Mouse (Mus musculus): Measurements from ENCODE around the gene Mthfr. TPM values are rescaled to one million over a fixed set of nuclear protein-coding genes. Genes with fewer than 3 reads are reported as not detected.
"Not testable (repeated sequence)": the region's sequence is repeated elsewhere in the genome, so short reads cannot be mapped to it uniquely, and the experiment has no call there.

The Mthfr gene
- polyA plus RNA-seq, 1 experiment from 2014 or later, result 19.9 TPM

DNA sequence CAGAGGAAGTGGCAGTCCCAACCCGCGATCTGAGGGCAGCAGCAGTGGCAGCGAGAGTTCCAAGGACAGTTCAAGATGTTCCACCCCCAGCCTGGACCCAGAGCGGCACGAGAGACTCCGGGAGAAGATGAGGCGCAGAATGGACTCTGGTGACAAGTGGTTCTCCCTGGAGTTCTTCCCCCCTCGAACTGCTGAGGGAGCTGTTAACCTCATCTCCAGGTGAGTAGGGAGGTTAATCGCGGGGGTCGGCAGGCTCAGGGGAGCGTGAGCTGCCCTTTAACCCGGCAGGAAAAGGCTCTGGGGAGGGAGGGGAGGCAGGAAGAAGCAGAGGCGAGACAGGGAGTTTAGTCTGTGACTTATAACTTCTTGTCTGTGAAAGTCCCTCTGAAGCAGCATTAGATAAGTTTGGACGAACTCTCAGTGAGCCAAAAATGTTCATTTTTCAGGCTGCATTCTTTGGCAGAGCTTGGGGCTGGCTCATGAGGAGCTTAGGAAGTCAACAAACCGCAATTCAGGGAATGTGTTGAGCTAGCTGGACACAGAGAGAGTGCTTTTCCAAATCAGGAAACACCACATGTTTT lies 2.8 kb downstream of the Mthfr start:
- H3K27me3 ChIP-seq, result no peaks in the 10 kb centered on the region
- H3K9ac ChIP-seq, result peak overlapping the region; percentile 79
- ATAC-seq (ENCODE audit: low read depth), result no peak
- WGBS, result 8% methylated on average over 16 of the region's 16 CpGs
- peaks cover 62% of the 10 kb centered on the region for H3K4me1 ChIP-seq (replicated peaks)
- peak overlapping the region; percentile 74 for H3K4me3 ChIP-seq
- H3K36me3 ChIP-seq, result peaks cover 29% of the 10 kb centered on the region
- H3K9me3 ChIP-seq, result no peaks in the 10 kb centered on the region
- H3K4me2 ChIP-seq, result peak overlapping the region; percentile 90
- H3K27ac ChIP-seq (replicated peaks), result peak overlapping the region; percentile 86

GRCm38 (mm10) chr4:148043327-148043726 lies 4.5 kb downstream of the Mthfr start:
- Histone ChIP-seq H3K9ac (peak overlapping the region; percentile 32; the same call in 1 of the 2 replicates), H3K36me3 (peaks cover 41% of the 10 kb centered on the region), H3K4me2 (peak overlapping the region; percentile 90; the same call in 1 of the 2 replicates), H3K4me1 (replicated peaks) (peaks cover 50% of the 10 kb centered on the region)
- H3K4me3 ChIP-seq; ATAC-seq (ENCODE audit: low read depth); H3K9me3 ChIP-seq; H3K27me3 ChIP-seq; H3K27ac ChIP-seq (replicated peaks): not testable (repeated sequence)
- WGBS, result 68% methylated on average over 6 of the region's 8 CpGs

- Histone ChIP-seq H3K4me1 (replicated peaks) (peaks cover 50% of the 10 kb centered on the region), H3K4me2 (no peak overlapping the region), H3K4me3 (no peak overlapping the region), H3K27me3 (no peaks in the 10 kb centered on the region), H3K27ac (replicated peaks) (no peak overlapping the region), H3K9me3 (no peaks in the 10 kb centered on the region), H3K9ac (no peak overlapping the region), H3K36me3 (peaks cover 49% of the 10 kb centered on the region)
- ATAC-seq (ENCODE audit: low read depth), result no peak
- WGBS, result 94% methylated on average over 2 of the region's 2 CpGs
Measured at GRCm38 (mm10) chr4:148044113-148044512, 5.2 kb downstream of the Mthfr start.

- no peak overlapping the region for H3K27ac ChIP-seq (replicated peaks)
Measured at GRCm38 (mm10) chr4:148046450-148047031, 7.7 kb downstream of the Mthfr start.

DNA sequence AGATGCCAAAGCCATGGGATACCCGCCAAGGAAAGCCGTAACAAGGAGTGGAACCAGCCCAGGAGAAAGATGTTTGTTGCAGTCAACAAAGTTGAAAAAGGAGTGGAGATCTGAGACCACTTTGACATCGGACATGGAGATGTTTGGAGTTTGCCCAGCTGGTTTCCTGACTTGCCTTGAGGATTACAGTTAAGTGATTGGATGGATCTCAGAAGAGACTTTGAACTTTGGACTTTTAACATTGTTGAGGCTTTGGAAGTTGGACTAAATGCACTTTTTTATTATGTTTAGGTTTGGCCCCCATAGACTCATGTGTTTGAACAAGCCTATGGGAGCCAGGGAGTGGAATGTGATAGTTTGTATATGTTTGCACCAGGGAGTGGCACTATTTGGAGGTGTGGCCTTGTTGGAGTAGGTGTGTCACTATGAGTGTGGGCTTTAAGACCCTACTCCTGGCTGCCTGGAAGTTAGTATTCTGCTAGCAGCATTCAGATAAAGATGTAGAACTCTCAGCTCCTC lies 11.6 kb downstream of the Mthfr start:
- ATAC-seq (ENCODE audit: low read depth); H3K27me3 ChIP-seq; H3K9me3 ChIP-seq; H3K9ac ChIP-seq; H3K4me2 ChIP-seq; H3K4me3 ChIP-seq; H3K27ac ChIP-seq (replicated peaks); H3K4me1 ChIP-seq (replicated peaks): not testable (repeated sequence)
- H3K36me3 ChIP-seq, result peaks cover 96% of the 10 kb centered on the region
- WGBS, result 96% methylated on average over 3 of the region's 3 CpGs

More at GRCm38 (mm10) chr4:148046450-148047031, 7.7 kb downstream of the Mthfr start:
- H3K9me3 ChIP-seq, result no peaks in the 10 kb centered on the region
- H3K4me3 ChIP-seq, result no peak overlapping the region
- H3K36me3 ChIP-seq, result peaks cover 73% of the 10 kb centered on the region
- no peak overlapping the region for H3K4me2 ChIP-seq
- WGBS, result 78% methylated on average over 4 of the region's 4 CpGs
- no peaks in the 10 kb centered on the region for H3K27me3 ChIP-seq
- ATAC-seq (ENCODE audit: low read depth), result no peak
- H3K4me1 ChIP-seq (replicated peaks), result peaks cover 25% of the 10 kb centered on the region
- H3K9ac ChIP-seq, result no peak overlapping the region

GRCm38 (mm10) chr4:148051046-148051776 lies 12.3 kb downstream of the Mthfr start:
- no peak overlapping the region for H3K27ac ChIP-seq (replicated peaks)
- no peaks in the 10 kb centered on the region for H3K27me3 ChIP-seq
- H3K9ac ChIP-seq, result no peak overlapping the region
- no peak for ATAC-seq (ENCODE audit: low read depth)
- 95% methylated on average over 13 of the region's 13 CpGs for WGBS
- H3K36me3 ChIP-seq, result peaks cover 96% of the 10 kb centered on the region
- 0 out of 2 replicates have a peak, but pooled peaks cover 3% of the 10 kb centered on the region for H3K4me1 ChIP-seq (replicated peaks)
- H3K4me3 ChIP-seq, result no peak overlapping the region
- H3K9me3 ChIP-seq, result no peaks in the 10 kb centered on the region
- no peak overlapping the region for H3K4me2 ChIP-seq

DNA sequence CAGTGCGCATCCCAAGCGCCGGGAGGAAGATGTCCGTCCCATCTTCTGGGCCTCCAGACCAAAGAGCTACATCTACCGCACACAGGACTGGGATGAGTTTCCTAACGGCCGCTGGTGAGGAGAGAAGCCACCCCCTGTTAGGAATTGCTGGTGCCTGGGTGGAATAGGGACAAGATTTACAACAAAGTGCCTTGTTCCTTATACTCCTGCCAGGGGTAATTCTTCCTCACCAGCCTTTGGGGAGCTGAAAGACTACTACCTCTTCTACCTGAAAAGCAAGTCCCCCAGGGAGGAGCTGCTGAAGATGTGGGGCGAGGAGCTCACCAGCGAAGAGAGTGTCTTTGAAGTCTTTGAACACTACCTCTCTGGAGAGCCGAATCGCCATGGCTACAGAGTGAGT lies 13.0 kb downstream of the Mthfr start:
- Histone ChIP-seq H3K4me3 (no peak overlapping the region), H3K9ac (no peak overlapping the region), H3K4me2 (no peak overlapping the region), H3K27ac (replicated peaks) (no peak overlapping the region), H3K9me3 (no peaks in the 10 kb centered on the region), H3K36me3 (peaks cover 96% of the 10 kb centered on the region), H3K27me3 (no peaks in the 10 kb centered on the region), H3K4me1 (replicated peaks) (no peaks in the 10 kb centered on the region)
- 89% methylated on average over 11 of the region's 11 CpGs for WGBS
- no peak for ATAC-seq (ENCODE audit: low read depth)

- H3K4me3 ChIP-seq, result no peak overlapping the region
- H3K36me3 ChIP-seq, result peaks cover 99% of the 10 kb centered on the region
- H3K9ac ChIP-seq, result no peak overlapping the region
- no peak overlapping the region for H3K4me2 ChIP-seq
- ATAC-seq (ENCODE audit: low read depth), result no peak
- no peaks in the 10 kb centered on the region for H3K4me1 ChIP-seq (replicated peaks)
- H3K27ac ChIP-seq (replicated peaks), result no peak overlapping the region
- H3K9me3 ChIP-seq, result no peaks in the 10 kb centered on the region
- H3K27me3 ChIP-seq, result no peaks in the 10 kb centered on the region
- WGBS, result 69% methylated on average over 2 of the region's 2 CpGs
Measured at GRCm38 (mm10) chr4:148052976-148053375, 14.1 kb downstream of the Mthfr start.

- 96% methylated on average over 12 of the region's 12 CpGs for WGBS
- H3K4me3 ChIP-seq, result no peak overlapping the region
- H3K27ac ChIP-seq (replicated peaks), result no peak overlapping the region
Measured at GRCm38 (mm10) chr4:148053417-148053920, 14.6 kb downstream of the Mthfr start.

GRCm38 (mm10) chr4:148054961-148055695 lies 16.3 kb downstream of the Mthfr start:
- no peak overlapping the region for H3K4me3 ChIP-seq
- ATAC-seq (ENCODE audit: low read depth), result no peak
- no peaks in the 10 kb centered on the region for H3K27me3 ChIP-seq
- no peak overlapping the region for H3K9ac ChIP-seq
- H3K27ac ChIP-seq (replicated peaks), result no peak overlapping the region
- H3K4me2 ChIP-seq, result no peak overlapping the region
- H3K4me1 ChIP-seq (replicated peaks), result no peaks in the 10 kb centered on the region
- 92% methylated on average over 21 of the region's 21 CpGs for WGBS
- H3K9me3 ChIP-seq, result no peaks in the 10 kb centered on the region
- peaks cover 90% of the 10 kb centered on the region for H3K36me3 ChIP-seq

More at GRCm38 (mm10) chr4:148053417-148053920, 14.6 kb downstream of the Mthfr start:
- H3K9me3 ChIP-seq, result no peaks in the 10 kb centered on the region
- no peak overlapping the region for H3K9ac ChIP-seq
- no peaks in the 10 kb centered on the region for H3K4me1 ChIP-seq (replicated peaks)
- no peaks in the 10 kb centered on the region for H3K27me3 ChIP-seq
- no peak overlapping the region for H3K4me2 ChIP-seq
- peaks cover 99% of the 10 kb centered on the region for H3K36me3 ChIP-seq
- ATAC-seq (ENCODE audit: low read depth), result no peak

DNA sequence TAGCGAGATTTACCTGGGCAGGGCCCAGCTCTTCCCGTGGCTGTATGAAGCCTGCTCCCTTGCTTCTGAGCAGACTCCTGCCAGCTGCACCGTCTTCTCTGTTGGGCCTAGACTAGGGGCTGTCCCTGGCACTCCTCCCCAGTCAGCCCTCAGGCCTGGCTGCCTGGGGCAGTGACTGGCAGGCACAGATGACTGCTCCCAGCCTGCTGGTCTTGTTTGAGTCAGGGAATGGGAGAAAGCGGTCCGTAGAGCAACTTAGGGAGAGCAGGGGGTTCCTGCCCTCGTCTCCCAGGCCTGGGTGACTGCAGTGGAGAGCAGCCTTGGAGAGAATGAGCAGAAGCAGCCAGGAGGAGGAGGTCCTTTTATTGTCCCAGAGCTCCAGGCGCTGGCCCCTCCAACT lies 17.4 kb downstream of the Mthfr start:
- H3K4me2 ChIP-seq, result no peak overlapping the region
- peaks cover 78% of the 10 kb centered on the region for H3K36me3 ChIP-seq
- H3K9ac ChIP-seq, result no peak overlapping the region
- no peak overlapping the region for H3K4me3 ChIP-seq
- H3K27me3 ChIP-seq, result no peaks in the 10 kb centered on the region
- H3K27ac ChIP-seq (replicated peaks), result no peak overlapping the region
- ATAC-seq (ENCODE audit: low read depth), result no peak
- 88% methylated on average over 7 of the region's 7 CpGs for WGBS
- H3K4me1 ChIP-seq (replicated peaks), result no peaks in the 10 kb centered on the region
- no peaks in the 10 kb centered on the region for H3K9me3 ChIP-seq

Data from neural tube, embryonic 13.5 days (tissue).